Mouse (Mus musculus) common myeloid progenitor, adult 5-6 weeks (primary cell): ENCODE measurements around the gene Hes2. TPM values are rescaled to one million over a fixed set of nuclear protein-coding genes. Genes with fewer than 3 reads are reported as not detected.
A peak's percentile ranks its signal among the peaks of the same experiment; 100 is the strongest.

Experiments used
- ATAC-seq: replicated peaks from 2 replicates; pipeline ENCODE4 v1.8.0; 2016; ENCODE audit warnings: low read depth, mild to moderate bottlenecking, moderate TSS enrichment, inconsistent platforms; ENCODE audit not compliant: poor library complexity, severe bottlenecking
- total RNA-seq: library from RNA; stranded (forward); fragments of 200-1000, 187-1606 nt; gene quantifications from 2 replicates; pipeline ENCODE4 v1.2.3, GENCODE M21; 2017

The Hes2 gene
- total RNA-seq: not detected in 2 replicates

DNA sequence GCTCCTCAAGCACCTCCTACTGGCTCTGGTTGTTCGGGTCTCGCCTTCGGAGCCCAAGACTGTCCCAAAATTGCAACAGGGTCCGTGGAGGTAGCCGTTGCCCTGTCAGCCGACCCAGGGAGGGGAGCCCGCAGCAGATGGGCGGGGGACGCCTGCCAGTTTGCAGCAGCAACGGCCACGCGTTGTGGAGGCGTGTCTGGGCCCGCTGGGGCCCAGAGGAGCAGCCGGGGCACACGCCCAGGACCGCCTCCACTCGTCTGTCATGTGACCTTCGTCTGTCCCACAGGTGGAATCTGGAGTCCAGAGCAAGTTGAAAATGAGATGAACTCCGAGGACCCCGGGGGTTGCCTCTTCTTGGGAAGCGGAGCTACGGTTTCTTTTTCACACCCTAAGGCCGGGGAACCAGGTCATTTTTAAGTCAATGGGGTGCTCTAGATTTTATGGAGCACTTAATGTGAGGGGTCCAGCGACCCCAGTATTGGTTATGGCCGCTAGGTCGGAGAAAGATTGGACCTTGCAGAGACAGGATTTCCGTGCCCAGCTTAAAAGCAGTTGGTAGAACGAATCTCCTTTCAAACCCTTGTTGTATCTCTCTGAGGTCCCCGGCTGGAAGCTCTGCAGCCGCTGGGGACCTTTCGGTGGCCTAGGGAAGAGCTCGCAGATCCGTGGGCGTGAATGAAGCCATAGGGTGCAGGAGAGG is at the start of gene Hes2:
Gene Hes2, plus strand, starts transcription at position 283 of the 700 bp plus-strand sequence.
- ATAC-seq: peak; percentile 17

DNA sequence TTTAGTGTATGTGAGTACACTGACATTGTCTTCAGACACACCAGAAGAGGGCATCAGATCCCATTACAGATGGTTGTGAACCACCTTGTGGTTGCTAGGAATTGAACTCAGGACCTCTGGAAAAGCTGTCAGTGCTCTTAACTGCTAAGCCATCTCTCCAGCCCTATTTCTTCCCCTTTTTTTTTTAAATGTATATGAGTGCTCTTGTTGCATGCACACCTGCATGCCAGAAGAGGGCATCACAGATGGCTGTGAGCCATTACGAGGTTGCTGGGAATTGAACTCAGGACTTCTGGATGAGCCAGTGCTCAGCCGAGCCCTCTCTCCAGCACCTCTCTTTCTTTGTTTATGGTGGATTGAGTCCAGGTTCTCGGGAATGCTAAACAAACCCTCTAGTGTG is 49.2 kb upstream of the Hes2 start:
- no peak for ATAC-seq

- ATAC-seq: peak; percentile 70
Observed at GRCm38 (mm10) chr4:152110689-152111088, 48.0 kb upstream of the Hes2 start.

- no peak for ATAC-seq
Observed at GRCm38 (mm10) chr4:152112329-152112728, 46.3 kb upstream of the Hes2 start.

GRCm38 (mm10) chr4:152114080-152114479 is 44.6 kb upstream of the Hes2 start:
- no peak for ATAC-seq

DNA sequence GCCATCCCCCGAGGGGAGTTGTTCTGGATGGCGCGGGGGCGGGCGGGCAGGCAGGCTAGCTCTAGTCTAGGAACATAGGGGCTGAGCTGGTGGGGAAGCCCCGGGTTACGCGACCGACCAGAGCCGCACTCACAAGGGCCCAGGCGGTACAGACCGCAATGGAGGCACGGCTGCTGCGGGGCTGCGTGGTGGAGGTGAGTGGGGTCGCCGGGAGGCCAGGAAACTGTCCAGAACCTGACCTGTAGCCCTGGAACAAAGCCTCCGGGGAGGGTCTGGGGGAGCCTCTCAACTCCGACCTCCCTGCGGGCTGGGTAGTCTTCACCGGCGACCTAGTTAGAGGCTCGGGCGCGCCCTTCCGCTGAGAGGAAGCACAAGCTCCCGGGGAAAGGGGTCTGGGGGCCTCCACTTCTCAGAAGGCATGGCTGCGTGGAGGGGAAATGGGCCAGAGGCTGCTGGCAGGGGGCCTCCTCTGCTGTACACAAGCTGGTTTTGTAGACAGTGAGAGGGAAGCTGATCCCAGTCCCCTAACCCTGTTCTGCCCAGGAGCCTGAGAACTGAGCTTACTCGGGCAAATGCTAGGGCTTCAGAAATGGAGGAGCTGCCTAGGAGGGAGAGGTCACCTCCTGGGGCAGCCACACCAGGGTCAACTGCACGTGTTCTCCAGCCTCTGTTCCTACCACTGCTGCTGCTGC is 42.6 kb upstream of the Hes2 start, which contains the start of gene Tnfrsf25:
Gene Tnfrsf25, plus strand, starts transcription at position 14 of the 692 bp plus-strand sequence.
- ATAC-seq: peak; percentile 50

DNA sequence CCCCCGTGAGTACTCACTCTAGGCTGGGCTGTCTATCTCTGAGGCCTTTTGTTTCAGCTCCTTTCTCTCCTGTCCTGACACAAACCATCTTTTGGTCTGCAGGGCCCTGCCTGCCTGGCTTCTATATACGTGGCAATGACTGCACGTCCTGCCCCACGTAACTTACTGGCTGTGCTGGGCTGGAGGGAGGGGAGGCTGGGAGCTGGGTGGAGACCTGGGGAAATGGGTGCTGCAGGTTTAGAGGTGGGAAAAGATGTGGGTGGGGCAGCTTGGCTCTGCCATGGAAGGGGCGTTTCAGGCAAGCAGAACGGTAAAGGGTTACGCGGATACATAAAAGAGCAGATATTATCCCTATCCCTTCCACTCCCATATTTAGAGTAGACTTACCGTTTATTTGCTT is 41.1 kb upstream of the Hes2 start:
- no peak for ATAC-seq

GRCm38 (mm10) chr4:152119396-152120292 is 39.0 kb upstream of the Hes2 start:
- ATAC-seq: 0 out of 2 replicates have a peak, but pooled peaks have one; percentile 29

GRCm38 (mm10) chr4:152120311-152121182 is 38.1 kb upstream of the Hes2 start:
- no peak for ATAC-seq

GRCm38 (mm10) chr4:152121183-152121505 is 37.5 kb upstream of the Hes2 start:
- ATAC-seq: no peak

- peak; percentile 52 for ATAC-seq
Observed at GRCm38 (mm10) chr4:152124361-152124961, 34.2 kb upstream of the Hes2 start.

GRCm38 (mm10) chr4:152125161-152126025 is 33.3 kb upstream of the Hes2 start:
- ATAC-seq: no peak

DNA sequence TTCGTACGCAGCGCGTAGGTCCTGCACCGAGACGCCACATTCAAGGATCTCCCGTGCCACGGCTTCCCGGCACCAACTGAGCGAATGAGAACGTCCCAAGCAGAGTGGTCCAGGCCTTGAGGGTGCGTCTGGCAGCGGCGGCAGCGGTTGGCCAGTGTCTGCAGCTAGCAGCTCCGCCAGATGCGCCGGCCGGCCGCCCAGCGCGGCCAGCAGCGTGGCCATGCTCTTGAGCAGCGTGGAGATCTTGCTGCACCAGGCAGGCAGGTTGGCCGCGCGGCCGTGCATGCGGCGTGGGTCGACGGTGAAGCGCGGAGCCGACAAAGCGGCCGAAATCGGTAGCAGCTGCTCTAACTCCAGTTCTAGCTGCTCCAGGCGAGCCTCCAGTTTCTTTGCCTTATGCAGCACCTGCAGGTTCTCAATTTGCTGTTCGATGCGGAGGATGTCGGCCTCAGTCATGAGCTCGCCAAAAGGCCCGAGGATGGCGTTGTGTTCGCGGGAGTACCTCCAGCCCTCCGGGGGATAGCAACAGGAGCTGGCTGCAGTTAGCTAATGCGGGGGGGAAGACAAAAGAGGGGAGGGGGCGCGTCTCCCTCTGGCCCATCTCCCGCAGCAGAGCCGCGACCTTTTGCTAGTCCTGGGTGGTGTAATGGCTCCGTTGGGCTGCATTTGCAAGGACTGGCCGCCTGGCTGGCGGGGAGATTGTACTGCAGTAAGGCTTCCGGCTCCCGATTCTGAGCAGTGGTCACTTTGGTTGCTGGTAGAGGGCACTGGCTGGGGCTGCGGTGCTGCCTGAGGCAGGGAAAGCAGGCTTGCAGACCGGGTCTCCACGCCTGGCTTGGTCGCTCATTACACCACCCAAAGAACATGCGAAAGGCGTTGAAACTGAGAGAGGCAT is 32.4 kb upstream of the Hes2 start:
- no peak for ATAC-seq

GRCm38 (mm10) chr4:152127884-152128283 is 30.8 kb upstream of the Hes2 start:
- no peak for ATAC-seq

DNA sequence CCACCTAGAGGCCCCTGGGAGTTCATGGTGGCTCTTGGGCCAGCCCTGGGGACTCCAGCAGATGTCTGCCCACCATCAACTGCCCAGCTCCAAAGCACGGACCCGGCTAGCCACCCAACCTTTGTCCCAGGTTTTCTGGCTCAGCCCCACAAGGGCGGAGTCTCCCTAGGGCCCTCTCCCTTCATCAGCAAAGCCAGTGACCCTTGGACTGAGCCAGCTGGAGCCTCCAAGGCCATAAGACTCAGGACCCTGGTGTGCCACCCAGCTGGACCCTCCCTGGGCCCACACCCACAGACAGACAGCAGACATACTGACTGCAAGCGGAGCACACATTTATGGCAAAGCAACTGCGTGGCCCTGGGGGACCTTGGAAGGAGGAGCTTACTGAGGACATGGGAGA is 29.9 kb upstream of the Hes2 start:
- no peak for ATAC-seq

GRCm38 (mm10) chr4:152129395-152129930 is 29.2 kb upstream of the Hes2 start:
- no peak for ATAC-seq
